Comparison of ENCODE assay signal across 8 mouse cellular contexts in genomic region chr12:108834337-108834736, GRCm38 (mm10). TPM values are rescaled to one million over a fixed set of nuclear protein-coding genes. Genes with fewer than 3 reads are reported as not detected.
A peak's percentile ranks its signal among the peaks of the same experiment; 100 is the strongest.
DNase-seq lines count a peak whose midpoint lies in the region; ATAC-seq and TF ChIP-seq lines count a peak whose summit lies in the region.

No protein-coding gene starts in this region.

- WGBS in hindbrain, embryonic 15.5 days: 74% methylated on average over 3 of the region's 3 CpGs

- no peaks in the 10 kb centered on the region for H3K9me3 ChIP-seq in hindbrain, embryonic 15.5 days

- H3K27ac ChIP-seq in left cerebral cortex, adult 2 months: no peak overlapping the region
- no peak overlapping the region for H3K27ac ChIP-seq in hindbrain, embryonic 15.5 days (replicated peaks)

- peak; percentile 22 for TF ChIP-seq POLR2A in myocyte (IDR thresholded peaks at IDR 0.05; ENCODE audit: insufficient read length, low read depth)

- 0 out of 2 replicates have a peak overlapping the region, but pooled peaks have one; percentile 64 for H3K9ac ChIP-seq in hindbrain, embryonic 15.5 days

- H3K36me3 ChIP-seq in hindbrain, embryonic 15.5 days: no peaks in the 10 kb centered on the region
- H3K36me3 ChIP-seq in myocyte (ENCODE audit: control insufficient read depth, insufficient read depth): no peaks in the 10 kb centered on the region

- peak; percentile 33 for DNase-seq in cerebellum, adult 8-10 months
- no peak for DNase-seq in left cerebral cortex, adult 2 months (ENCODE audit: extremely low spot score in 1 of 2, low spot score in 2 of 2)
- DNase-seq in left cerebral cortex, adult 9 months (ENCODE audit: low spot score in 2 of 2): no peak
- no peak for DNase-seq in testis, postnatal 10 days (ENCODE audit: low spot score)
- DNase-seq in MN1 (ENCODE audit: low spot score): no peak

- H3K4me2 ChIP-seq in hindbrain, embryonic 15.5 days: peak overlapping the region; percentile 75
- peak overlapping the region; percentile 96 for H3K4me2 ChIP-seq in myocyte (ENCODE audit: low read depth)

- no peaks in the 10 kb centered on the region for H3K27me3 ChIP-seq in hindbrain, embryonic 15.5 days
- H3K27me3 ChIP-seq in myocyte (ENCODE audit: control insufficient read depth, insufficient read depth, insufficient read length): no peaks in the 10 kb centered on the region

- intact Hi-C loops in left cerebral cortex, adult 2 months (cut with DNase I): loop anchor here (2.0 kb wide), 1 partner anchor 40 kb away; no protein-coding TSS in a partner anchor

- H3ac ChIP-seq in myocyte (ENCODE audit: control insufficient read depth, insufficient read length): no peak overlapping the region

- peak overlapping the region; percentile 93; the same call in 1 of the 2 replicates for H3K4me3 ChIP-seq in left cerebral cortex, adult 2 months
- peak overlapping the region; percentile 81; the same call in 1 of the 2 replicates for H3K4me3 ChIP-seq in hindbrain, embryonic 15.5 days
- H3K4me3 ChIP-seq in myocyte: peak overlapping the region; percentile 70

- TF ChIP-seq CTCF in left cerebral cortex, adult 2 months (IDR thresholded peaks at IDR 0.05): no peak

- peaks cover 24% of the 10 kb centered on the region for H3K79me2 ChIP-seq in myocyte (ENCODE audit: control insufficient read depth, insufficient read depth)

- H3K4me1 ChIP-seq in hindbrain, embryonic 15.5 days (replicated peaks): peaks cover 60% of the 10 kb centered on the region

- no peak for ATAC-seq in cerebellum, adult (ENCODE audit: insufficient number of reproducible peaks, low FRiP score, low TSS enrichment)
- no peak for ATAC-seq in hindbrain, embryonic 15.5 days (ENCODE audit: low FRiP score, low read depth)

TF ChIP-seq in myocyte, 11 proteins besides CTCF, POLR2A, EP300 and RAD21:
- TF ChIP-seq USF1 (IDR thresholded peaks at IDR 0.05; ENCODE audit: low read depth) (peak; percentile 35), POLR2AphosphoS2 (IDR thresholded peaks at IDR 0.05; ENCODE audit: insufficient read length, low read depth) (peak; percentile 65), MYOG (IDR thresholded peaks at IDR 0.05; ENCODE audit: control insufficient read depth in 1 of 3, insufficient read depth in 1 of 3, insufficient read length in 2 of 3, low read depth in 2 of 3) (peak in 1 of 3 experiments; percentile 63), TCF3 (IDR thresholded peaks at IDR 0.05; ENCODE audit: insufficient read length, low read depth) (no peak), MYOD1 (IDR thresholded peaks at IDR 0.05; ENCODE audit: control insufficient read depth in 1 of 3, insufficient read length in 2 of 3, low read depth in 2 of 3) (peak in 1 of 3 experiments; percentile 23)

RNA-seq across cellular contexts. Expression of gene Slc25a29, which starts 1.3 kb away (rescaled TPM):
- total RNA-seq in left cerebral cortex, adult 2 months (2021): 10 to 100 TPM; 11.2 to 16.6 TPM
- 19.0 and 20.7 TPM in 2 replicates for polyA plus RNA-seq in hindbrain, embryonic 15.5 days (2015; fragmentation: Nextera tagmentation; extraction: Ambion mirVana)
- 20.9 TPM for polyA plus RNA-seq in myocyte (2012; fragmentation: generic; extraction: Trizol)

RNA-seq across cellular contexts. Expression of gene Slc25a47, which starts 1.5 kb away (rescaled TPM):
- 10 to 100 TPM in 1 of 2 experiments, 1 to 10 TPM in 1; 9.1 to 11.9 TPM for total RNA-seq in left cerebral cortex, adult 2 months (2021)
- polyA plus RNA-seq in hindbrain, embryonic 15.5 days (2015; fragmentation: Nextera tagmentation; extraction: Ambion mirVana): 6.6 and 7.4 TPM in 2 replicates
- 3.6 TPM for polyA plus RNA-seq in myocyte (2012; fragmentation: generic; extraction: Trizol)

RNA-seq across cellular contexts. Expression of gene Yy1, which starts 41.6 kb away (rescaled TPM):
- 10 to 100 TPM; 51.1 to 51.9 TPM for total RNA-seq in left cerebral cortex, adult 2 months (2021)
- polyA plus RNA-seq in hindbrain, embryonic 15.5 days (2015; fragmentation: Nextera tagmentation; extraction: Ambion mirVana): 13.4 and 15.1 TPM in 2 replicates
- 15.3 TPM for polyA plus RNA-seq in myocyte (2012; fragmentation: generic; extraction: Trizol)

RNA-seq across cellular contexts. Expression of gene Wdr25, which starts 59.1 kb away (rescaled TPM):
- total RNA-seq in left cerebral cortex, adult 2 months (2021): 10 to 100 TPM; 10.2 to 13.4 TPM
- polyA plus RNA-seq in hindbrain, embryonic 15.5 days (2015; fragmentation: Nextera tagmentation; extraction: Ambion mirVana): 4.6 and 6.0 TPM in 2 replicates
- 14.0 TPM for polyA plus RNA-seq in myocyte (2012; fragmentation: generic; extraction: Trizol)

RNA-seq across cellular contexts. Expression of gene Wars, which starts 59.6 kb away (rescaled TPM):
- 10 to 100 TPM; 84.8 to 86.0 TPM for total RNA-seq in left cerebral cortex, adult 2 months (2021)
- 101 and 105 TPM in 2 replicates for polyA plus RNA-seq in hindbrain, embryonic 15.5 days (2015; fragmentation: Nextera tagmentation; extraction: Ambion mirVana)
- 180 TPM for polyA plus RNA-seq in myocyte (2012; fragmentation: generic; extraction: Trizol)
